Mouse (Mus musculus): ENCODE results near the gene Gm4792. TPM values are rescaled to one million over a fixed set of nuclear protein-coding genes. Genes with fewer than 3 reads are reported as not detected.

The Gm4792 gene
- polyA plus RNA-seq, 1 experiment from 2014 or later = 0.74 TPM

DNA sequence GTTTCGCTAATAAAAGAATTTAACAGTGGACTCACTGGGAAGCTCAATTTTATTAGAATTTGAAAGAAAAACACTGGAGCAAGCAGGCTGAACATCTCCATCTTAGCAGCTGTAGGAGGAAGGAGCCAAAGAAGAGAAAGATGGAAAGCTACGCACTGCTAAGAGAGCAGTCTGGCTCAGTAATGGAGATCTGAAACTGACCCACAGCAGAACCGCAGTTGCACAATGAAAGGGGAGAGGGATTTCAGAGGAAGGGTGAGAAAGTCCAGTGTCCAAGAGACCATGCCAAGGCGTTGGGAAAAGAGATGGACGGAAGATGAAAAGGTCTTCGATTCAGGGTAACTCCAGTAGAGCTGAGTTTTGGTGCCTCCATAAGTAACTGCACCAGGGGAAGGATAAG lies 37.6 kb upstream of the Gm4792 start:
- Histone ChIP-seq H3K4me1 (ENCODE audit: control insufficient read depth, insufficient read depth, low read length) (peaks cover 4% of the 10 kb centered on the region; the same call in 1 of the 2 replicates), H3K4me2 (ENCODE audit: low read depth, low read length) (no peak overlapping the region), H3K4me3 (ENCODE audit: low read depth, low read length) (no peak overlapping the region), H3K9ac (replicated peaks; ENCODE audit: low read depth, low read length) (no peak overlapping the region), H3K9me3 (ENCODE audit: control insufficient read depth, low read length) (no peaks in the 10 kb centered on the region), H3K36me3 (ENCODE audit: control insufficient read depth, insufficient read depth, low read length) (no peaks in the 10 kb centered on the region), H3K27ac (ENCODE audit: low read depth, low read length) (no peak overlapping the region), H3K27me3 (ENCODE audit: control insufficient read depth, insufficient read depth, low read length) (no peaks in the 10 kb centered on the region)
- WGBS = 95% methylated on average over 6 of the region's 6 CpGs
- no peak for ATAC-seq (ENCODE audit: low read depth)

DNA sequence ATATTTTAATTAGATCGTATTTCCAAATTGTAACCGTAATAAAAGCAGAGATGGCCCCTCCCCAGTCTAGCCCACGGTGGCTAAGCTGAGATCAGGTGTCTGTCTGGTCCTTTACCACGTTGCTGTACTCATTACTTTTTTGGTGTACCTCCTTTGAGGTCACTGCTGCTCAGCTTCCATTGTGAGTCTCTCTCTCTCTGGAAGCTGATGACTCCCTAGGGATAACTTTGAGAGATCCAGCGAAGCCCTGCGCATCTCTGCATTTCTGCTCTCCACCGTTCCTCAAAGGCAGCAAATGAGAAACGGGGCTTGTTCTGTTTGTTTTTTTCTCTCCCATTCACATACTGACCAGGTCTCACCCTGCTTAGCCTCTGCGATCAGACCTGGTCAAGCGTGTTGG lies 36.5 kb upstream of the Gm4792 start:
- 49% methylated on average over 10 of the region's 10 CpGs for WGBS
- Histone ChIP-seq H3K27me3 (ENCODE audit: control insufficient read depth, insufficient read depth, low read length) (no peaks in the 10 kb centered on the region), H3K4me2 (ENCODE audit: low read depth, low read length) (no peak overlapping the region), H3K4me1 (ENCODE audit: control insufficient read depth, insufficient read depth, low read length) (peaks cover 4% of the 10 kb centered on the region; the same call in 1 of the 2 replicates), H3K36me3 (ENCODE audit: control insufficient read depth, insufficient read depth, low read length) (no peaks in the 10 kb centered on the region), H3K27ac (ENCODE audit: low read depth, low read length) (no peak overlapping the region), H3K4me3 (ENCODE audit: low read depth, low read length) (no peak overlapping the region), H3K9ac (replicated peaks; ENCODE audit: low read depth, low read length) (no peak overlapping the region), H3K9me3 (ENCODE audit: control insufficient read depth, low read length) (no peaks in the 10 kb centered on the region)
- no peak for ATAC-seq (ENCODE audit: low read depth)

DNA sequence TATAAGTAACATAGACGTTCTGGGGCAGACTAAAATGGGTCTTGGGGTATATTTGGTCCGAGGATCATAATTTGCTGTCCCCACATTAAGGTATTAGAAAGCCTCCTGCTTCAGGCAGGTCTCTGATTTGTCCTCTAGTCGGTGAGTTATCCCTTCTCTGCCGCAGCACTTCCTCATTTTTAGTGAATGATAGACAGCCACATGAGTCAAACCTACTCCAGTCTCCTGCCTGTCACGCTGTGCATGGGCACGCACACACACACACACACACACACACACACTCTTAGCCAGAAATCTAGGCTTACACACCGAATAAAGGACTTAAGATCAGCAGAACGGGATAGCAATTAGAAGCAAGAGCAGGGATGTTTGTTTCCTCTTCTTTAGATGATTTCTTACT lies 34.8 kb upstream of the Gm4792 start:
- Histone ChIP-seq H3K36me3 (ENCODE audit: control insufficient read depth, insufficient read depth, low read length) (no peaks in the 10 kb centered on the region), H3K9me3 (ENCODE audit: control insufficient read depth, low read length) (no peaks in the 10 kb centered on the region), H3K27ac (ENCODE audit: low read depth, low read length) (no peak overlapping the region), H3K4me2 (ENCODE audit: low read depth, low read length) (no peak overlapping the region), H3K27me3 (ENCODE audit: control insufficient read depth, insufficient read depth, low read length) (no peaks in the 10 kb centered on the region), H3K4me1 (ENCODE audit: control insufficient read depth, insufficient read depth, low read length) (peaks cover 4% of the 10 kb centered on the region; the same call in 1 of the 2 replicates), H3K9ac (replicated peaks; ENCODE audit: low read depth, low read length) (no peak overlapping the region), H3K4me3 (ENCODE audit: low read depth, low read length) (no peak overlapping the region)
- ATAC-seq (ENCODE audit: low read depth) = no peak
- WGBS = 89% methylated on average over 8 of the region's 8 CpGs

DNA sequence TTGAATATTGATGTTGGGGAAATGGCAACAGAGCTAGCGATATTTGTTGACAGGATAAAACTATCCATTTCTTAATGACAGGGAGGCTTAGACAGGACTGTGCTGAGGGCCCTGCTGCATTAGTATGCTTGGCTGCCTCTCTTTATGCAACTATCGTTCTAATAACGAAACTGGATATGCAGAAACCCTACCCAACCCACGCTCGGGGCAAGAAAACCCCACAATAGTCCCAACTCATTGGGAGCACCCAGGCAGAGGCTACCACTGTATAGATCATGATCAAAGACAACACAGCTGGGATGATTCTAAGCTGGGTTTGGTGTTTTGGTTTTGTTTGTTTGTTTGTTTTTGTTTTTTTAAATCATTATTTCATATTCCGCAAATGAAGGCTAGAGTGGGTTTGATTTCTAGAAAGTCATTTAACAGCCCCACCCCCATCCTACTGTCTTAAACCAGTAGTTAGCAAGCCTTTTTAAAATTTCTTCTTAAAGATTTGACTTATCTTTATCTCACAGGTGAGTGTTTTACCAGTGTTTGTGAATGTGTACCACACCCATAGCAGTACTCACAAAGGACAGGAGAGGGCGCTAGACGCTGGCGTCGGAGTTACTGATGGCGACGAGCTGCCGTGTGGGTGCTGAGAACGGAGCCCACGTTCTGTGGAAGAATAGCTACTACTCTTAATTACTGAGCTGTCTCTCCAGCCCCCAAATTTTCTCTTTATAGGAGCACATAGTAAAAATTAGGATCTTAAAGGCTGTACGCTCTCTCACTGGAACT lies 34.0 kb upstream of the Gm4792 start:
- H3K9ac ChIP-seq (replicated peaks; ENCODE audit: low read depth, low read length) = no peak overlapping the region
- no peaks in the 10 kb centered on the region for H3K9me3 ChIP-seq (ENCODE audit: control insufficient read depth, low read length)
- no peak overlapping the region for H3K27ac ChIP-seq (ENCODE audit: low read depth, low read length)
- no peaks in the 10 kb centered on the region for H3K36me3 ChIP-seq (ENCODE audit: control insufficient read depth, insufficient read depth, low read length)
- no peaks in the 10 kb centered on the region for H3K27me3 ChIP-seq (ENCODE audit: control insufficient read depth, insufficient read depth, low read length)
- H3K4me2 ChIP-seq (ENCODE audit: low read depth, low read length) = no peak overlapping the region
- peaks cover 4% of the 10 kb centered on the region; the same call in 1 of the 2 replicates for H3K4me1 ChIP-seq (ENCODE audit: control insufficient read depth, insufficient read depth, low read length)
- ATAC-seq (ENCODE audit: low read depth) = no peak
- WGBS = 81% methylated on average over 16 of the region's 16 CpGs
- H3K4me3 ChIP-seq (ENCODE audit: low read depth, low read length) = no peak overlapping the region

DNA sequence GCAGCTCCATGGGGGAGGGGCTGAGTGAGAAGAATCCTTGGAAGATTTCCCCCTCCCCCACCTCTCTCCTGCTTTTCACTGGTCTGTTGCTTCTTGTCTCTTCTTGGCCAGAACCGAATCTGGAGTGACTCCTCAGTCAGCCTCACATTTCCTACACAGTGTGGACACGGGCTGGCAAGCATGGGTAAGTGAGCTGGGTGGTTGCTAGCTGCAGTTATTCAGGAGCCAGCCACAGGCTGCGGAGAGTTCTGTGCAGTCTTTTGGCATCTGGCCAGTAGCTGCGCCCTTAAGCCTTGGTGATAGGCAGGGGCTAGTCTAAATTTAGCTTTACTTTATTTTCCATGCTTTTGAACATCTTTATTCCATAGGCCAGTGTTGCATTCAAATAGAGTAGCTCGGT lies 31.5 kb upstream of the Gm4792 start:
- H3K9ac ChIP-seq (replicated peaks; ENCODE audit: low read depth, low read length) = no peak overlapping the region
- H3K4me1 ChIP-seq (ENCODE audit: control insufficient read depth, insufficient read depth, low read length) = peaks cover under 1% of the 10 kb centered on the region; the same call in 1 of the 2 replicates
- H3K9me3 ChIP-seq (ENCODE audit: control insufficient read depth, low read length) = no peaks in the 10 kb centered on the region
- H3K4me2 ChIP-seq (ENCODE audit: low read depth, low read length) = no peak overlapping the region
- H3K4me3 ChIP-seq (ENCODE audit: low read depth, low read length) = no peak overlapping the region
- 44% methylated on average over 5 of the region's 5 CpGs for WGBS
- no peaks in the 10 kb centered on the region for H3K36me3 ChIP-seq (ENCODE audit: control insufficient read depth, insufficient read depth, low read length)
- no peaks in the 10 kb centered on the region for H3K27me3 ChIP-seq (ENCODE audit: control insufficient read depth, insufficient read depth, low read length)
- H3K27ac ChIP-seq (ENCODE audit: low read depth, low read length) = no peak overlapping the region
- ATAC-seq (ENCODE audit: low read depth) = peak; percentile 41; the same call in 1 of the 2 replicates

DNA sequence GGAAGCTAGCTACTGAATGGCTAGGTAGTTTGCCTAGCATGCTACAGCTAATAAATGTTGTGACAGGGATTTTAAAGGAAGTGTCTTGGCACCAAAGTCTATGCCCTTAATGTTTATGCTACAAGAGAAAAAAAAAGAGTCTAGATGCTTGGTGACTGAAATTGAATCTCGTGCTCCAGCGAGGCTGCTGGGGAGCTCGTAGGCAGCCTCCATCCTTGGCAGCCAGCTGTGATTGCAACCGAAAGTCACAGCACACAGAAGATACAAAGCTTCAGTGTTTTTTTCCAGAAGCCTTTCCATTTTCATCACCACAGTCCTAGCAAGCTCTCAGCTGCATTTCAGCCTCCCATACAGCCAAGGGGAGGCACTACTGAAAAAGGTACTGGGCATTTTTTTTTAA lies 20.1 kb upstream of the Gm4792 start:
- Histone ChIP-seq H3K27me3 (ENCODE audit: control insufficient read depth, insufficient read depth, low read length) (no peaks in the 10 kb centered on the region), H3K9me3 (ENCODE audit: control insufficient read depth, low read length) (no peaks in the 10 kb centered on the region), H3K4me3 (ENCODE audit: low read depth, low read length) (no peak overlapping the region), H3K36me3 (ENCODE audit: control insufficient read depth, insufficient read depth, low read length) (no peaks in the 10 kb centered on the region), H3K4me1 (ENCODE audit: control insufficient read depth, insufficient read depth, low read length) (no peaks in the 10 kb centered on the region), H3K4me2 (ENCODE audit: low read depth, low read length) (no peak overlapping the region), H3K9ac (replicated peaks; ENCODE audit: low read depth, low read length) (no peak overlapping the region), H3K27ac (ENCODE audit: low read depth, low read length) (no peak overlapping the region)
- ATAC-seq (ENCODE audit: low read depth) = no peak
- WGBS = 35% methylated on average over 4 of the region's 4 CpGs

DNA sequence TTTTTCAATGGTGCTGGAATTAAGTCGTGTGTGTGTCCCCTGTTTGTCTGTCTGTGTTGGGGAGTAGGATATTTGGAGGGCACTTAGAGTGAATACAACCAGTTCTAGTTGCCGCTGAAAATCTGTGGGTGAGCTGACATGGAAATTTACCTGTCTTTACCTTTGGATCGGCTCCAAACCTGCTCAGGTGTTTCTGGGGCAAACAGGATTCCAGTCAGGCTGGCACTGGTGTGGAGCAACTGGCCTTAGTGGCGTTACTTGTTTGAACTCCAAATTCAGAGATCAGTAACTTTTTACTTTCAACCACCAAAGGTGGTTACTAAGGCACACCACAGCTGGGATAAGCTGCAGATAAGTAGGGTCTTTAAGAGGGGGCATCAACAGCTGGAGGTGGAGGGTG lies 14.6 kb upstream of the Gm4792 start:
- peaks cover 6% of the 10 kb centered on the region; the same call in 1 of the 2 replicates for H3K4me1 ChIP-seq (ENCODE audit: control insufficient read depth, insufficient read depth, low read length)
- H3K4me3 ChIP-seq (ENCODE audit: low read depth, low read length) = no peak overlapping the region
- no peaks in the 10 kb centered on the region for H3K36me3 ChIP-seq (ENCODE audit: control insufficient read depth, insufficient read depth, low read length)
- H3K27me3 ChIP-seq (ENCODE audit: control insufficient read depth, insufficient read depth, low read length) = no peaks in the 10 kb centered on the region
- no peak overlapping the region for H3K9ac ChIP-seq (replicated peaks; ENCODE audit: low read depth, low read length)
- no peaks in the 10 kb centered on the region for H3K9me3 ChIP-seq (ENCODE audit: control insufficient read depth, low read length)
- ATAC-seq (ENCODE audit: low read depth) = no peak
- no peak overlapping the region for H3K4me2 ChIP-seq (ENCODE audit: low read depth, low read length)
- 87% methylated on average over 4 of the region's 4 CpGs for WGBS
- no peak overlapping the region for H3K27ac ChIP-seq (ENCODE audit: low read depth, low read length)

DNA sequence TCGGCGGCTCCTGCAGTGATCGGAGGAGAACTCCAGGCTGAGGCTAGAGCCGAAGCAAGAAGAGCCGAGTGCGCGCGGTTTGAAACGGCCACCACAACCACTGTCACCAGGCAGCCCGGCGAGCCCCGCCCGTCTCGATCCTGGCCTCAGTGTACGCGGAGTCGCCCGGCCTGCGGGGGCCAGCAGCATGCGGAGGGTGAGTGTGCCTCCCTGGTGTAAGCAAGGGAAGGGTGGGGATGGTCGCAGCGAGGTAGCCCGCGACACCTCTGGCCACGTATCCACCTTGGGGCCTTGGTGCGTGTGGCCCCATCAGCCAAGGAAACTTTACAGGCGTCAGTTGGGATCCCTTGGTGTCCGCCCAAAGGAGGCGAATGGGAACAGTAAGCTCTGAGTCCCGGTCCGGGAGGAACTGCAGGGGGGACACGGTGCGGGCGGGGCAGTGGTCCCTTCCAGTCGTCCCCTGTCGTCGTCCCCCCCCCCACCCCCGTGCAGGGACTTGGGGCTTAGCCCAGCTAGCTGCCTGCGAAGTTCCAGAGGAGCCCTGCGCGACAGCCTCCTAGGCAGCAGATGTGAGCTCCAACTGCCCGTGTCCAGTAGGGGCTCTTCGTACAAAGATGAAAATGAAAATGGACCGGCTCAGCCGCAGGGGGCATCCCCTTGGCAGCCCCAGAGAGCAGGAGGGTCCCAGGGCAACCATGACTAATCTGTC lies 13.7 kb upstream of the Gm4792 start:
- Histone ChIP-seq H3K27me3 (ENCODE audit: control insufficient read depth, insufficient read depth, low read length) (no peaks in the 10 kb centered on the region), H3K27ac (ENCODE audit: low read depth, low read length) (no peak overlapping the region), H3K4me2 (ENCODE audit: low read depth, low read length) (peak overlapping the region; percentile 73), H3K9ac (replicated peaks; ENCODE audit: low read depth, low read length) (peak overlapping the region; percentile 44), H3K9me3 (ENCODE audit: control insufficient read depth, low read length) (no peaks in the 10 kb centered on the region), H3K4me1 (ENCODE audit: control insufficient read depth, insufficient read depth, low read length) (peaks cover 6% of the 10 kb centered on the region; the same call in 1 of the 2 replicates), H3K4me3 (ENCODE audit: low read depth, low read length) (peak overlapping the region; percentile 39), H3K36me3 (ENCODE audit: control insufficient read depth, insufficient read depth, low read length) (no peaks in the 10 kb centered on the region)
- WGBS = under 1% methylated on average over 43 of the region's 45 CpGs
- ATAC-seq (ENCODE audit: low read depth) = peak; percentile 73

DNA sequence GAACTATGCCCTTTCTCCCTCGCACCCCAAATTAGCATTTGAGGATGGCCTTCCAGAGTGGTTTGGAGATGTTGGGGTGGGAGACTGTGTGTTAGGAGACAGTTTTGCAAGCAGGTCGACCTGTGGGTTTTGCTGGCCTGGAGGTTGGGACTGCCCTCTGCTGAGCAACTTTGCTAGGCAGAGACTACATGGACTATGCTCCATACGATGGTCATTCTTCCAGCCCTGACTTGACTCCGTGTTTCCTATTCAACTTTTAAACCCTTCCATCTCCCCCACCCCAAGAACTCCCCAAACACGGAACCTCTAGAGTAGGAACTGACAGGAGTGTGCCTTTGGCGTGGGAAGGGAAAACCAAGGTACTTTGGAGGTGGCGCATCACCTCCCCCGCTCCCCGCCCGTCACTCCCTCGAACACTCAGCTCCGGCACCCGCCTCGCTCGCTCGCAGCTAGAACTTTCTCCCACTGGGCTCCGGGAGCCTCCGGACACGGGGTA lies 13.1 kb upstream of the Gm4792 start, which contains the start of gene Tmcc3:
Gene Tmcc3, plus strand, starts transcription at position 439 of the 496 bp plus-strand sequence.
- Histone ChIP-seq H3K4me1 (ENCODE audit: control insufficient read depth, insufficient read depth, low read length) (peaks cover 6% of the 10 kb centered on the region; the same call in 1 of the 2 replicates), H3K27me3 (ENCODE audit: control insufficient read depth, insufficient read depth, low read length) (no peaks in the 10 kb centered on the region), H3K9me3 (ENCODE audit: control insufficient read depth, low read length) (no peaks in the 10 kb centered on the region), H3K27ac (ENCODE audit: low read depth, low read length) (no peak within 1 kb of the TSS), H3K4me3 (ENCODE audit: low read depth, low read length) (peak within 1 kb of the TSS; percentile 39), H3K9ac (replicated peaks; ENCODE audit: low read depth, low read length) (peak within 1 kb of the TSS; percentile 44), H3K4me2 (ENCODE audit: low read depth, low read length) (peak within 1 kb of the TSS; percentile 73), H3K36me3 (ENCODE audit: control insufficient read depth, insufficient read depth, low read length) (no peaks in the 10 kb centered on the region)
- ATAC-seq (ENCODE audit: low read depth) = peak; percentile 31; the same call in 1 of the 2 replicates
- WGBS = 1% methylated on average over 19 of the region's 19 CpGs
